Mouse (Mus musculus): ENCODE results near the gene Khdc1c. TPM values are rescaled to one million over a fixed set of nuclear protein-coding genes. Genes with fewer than 3 reads are reported as not detected.

Khdc1c gene
- not detected in 2 replicates for polyA plus RNA-seq (2015; fragmentation: Nextera tagmentation; extraction: Ambion mirVana)

GRCm38 (mm10) chr1:21368031-21368430, at the start of gene Khdc1c:
Khdc1c (plus strand) TSS chr1:21368331.

GRCm38 (mm10) chr1:21349341-21349740, 18.8 kb upstream of the Khdc1c start, which contains the start of gene Khdc1a:
Khdc1a (plus strand) TSS chr1:21349641.

GRCm38 (mm10) chr1:21383256-21383655, 15.1 kb downstream of the Khdc1c start, which contains the start of gene Khdc1b:
Khdc1b (plus strand) TSS chr1:21383556.

Other genes starting within 250 kb of the Khdc1c start
- 10.2 and 13.6 TPM in 2 replicates for gene Tmem14a, start 149.8 kb upstream of the Khdc1c start, polyA plus RNA-seq (2015; fragmentation: Nextera tagmentation; extraction: Ambion mirVana)
- 4.6 and 5.1 TPM in 2 replicates for gene Gsta3, start 127.7 kb upstream of the Khdc1c start, polyA plus RNA-seq (2015; fragmentation: Nextera tagmentation; extraction: Ambion mirVana)
- not detected in 2 replicates for gene Khdc1a, start 18.7 kb upstream of the Khdc1c start, polyA plus RNA-seq (2015; fragmentation: Nextera tagmentation; extraction: Ambion mirVana)
- gene Khdc1b, start 15.2 kb downstream of the Khdc1c start, polyA plus RNA-seq (2015; fragmentation: Nextera tagmentation; extraction: Ambion mirVana): not detected in 2 replicates

All from urinary bladder, postnatal 0 days (tissue).